Mouse (Mus musculus) heart, adult 8-10 months (tissue): ENCODE measurements around the gene Ube2o. TPM values are rescaled to one million over a fixed set of nuclear protein-coding genes. Genes with fewer than 3 reads are reported as not detected.

Experiments used
- DNase-seq: peaks from one replicate; pipeline ENCODE4 v3.0.0; 2022; ENCODE audit warnings: low spot score
- total RNA-seq, 4 experiments: library from RNA; stranded (reverse); gene quantifications; 2 replicates each; pipeline ENCODE4 v1.2.4; 2022

The Ube2o gene
- total RNA-seq, 4 experiments from 2014 or later, result 27.4 to 33.1 (median 29.8) TPM

DNA sequence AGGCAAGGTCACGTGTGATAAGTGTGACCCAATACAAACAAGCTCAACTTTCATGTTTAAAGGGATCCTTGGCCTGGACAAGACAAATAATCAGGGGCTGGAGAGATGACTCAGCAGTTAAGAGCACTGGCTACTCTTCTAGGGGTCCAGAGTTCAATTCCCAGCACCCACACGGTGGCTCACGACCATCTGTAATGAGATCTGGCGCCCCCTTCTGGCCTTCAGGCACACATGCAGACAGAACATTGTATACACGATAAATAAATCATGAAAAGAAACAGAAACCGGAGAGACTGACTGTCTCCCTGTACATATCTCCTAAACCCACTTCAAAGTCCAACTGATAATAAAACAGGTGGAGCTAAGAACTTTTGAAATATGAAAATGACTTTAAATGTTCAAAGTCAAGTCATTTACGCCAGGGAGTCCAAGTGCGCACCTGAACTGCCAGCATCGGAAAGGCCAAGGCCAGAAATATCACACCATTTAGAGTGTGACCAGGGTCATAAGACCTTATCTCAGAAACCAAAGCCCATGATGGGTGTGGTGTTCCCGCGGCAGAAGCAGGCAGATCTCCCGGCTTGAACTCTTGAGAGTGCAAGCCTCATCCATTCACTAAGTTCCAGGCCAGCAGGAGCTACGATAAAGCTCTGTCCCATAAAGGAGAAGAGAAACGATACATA, 92.4 kb downstream of the Ube2o start:
- DNase-seq, result no peak

DNA sequence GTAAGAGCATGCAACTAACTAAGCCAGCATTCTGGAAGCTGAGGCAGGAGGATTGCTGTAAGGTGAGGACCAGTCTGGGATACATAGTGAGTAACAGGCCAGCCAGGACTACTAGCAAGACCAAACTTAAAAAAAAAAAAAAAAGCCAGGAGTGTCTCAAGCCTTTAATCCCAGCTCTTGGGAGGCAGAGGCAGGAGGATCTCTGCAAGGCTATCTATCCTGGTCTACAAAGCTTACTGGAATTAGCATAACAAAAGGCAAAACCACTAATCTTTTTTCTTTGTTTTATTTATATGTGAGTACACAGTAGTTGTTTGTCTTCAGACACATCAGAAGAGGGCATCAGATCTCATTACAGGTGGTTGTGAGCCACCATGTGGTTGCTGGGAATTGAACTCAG, 93.0 kb downstream of the Ube2o start:
- no peak for DNase-seq

Other genes with a start within 250 kb of the Ube2o start
- under 1 TPM in 1 of 4 experiments, not detected in 3; 0.26 TPM for gene Foxj1, start 246.0 kb downstream of the Ube2o start, total RNA-seq
- 10 to 100 TPM in 2 of 4 experiments, 1 to 10 TPM in 2; 7.5 to 12.5 (median 9.4) TPM for gene Rnf157, start 168.4 kb downstream of the Ube2o start, total RNA-seq
- 10 to 100 TPM; 28.2 to 36.0 (median 32.7) TPM for gene Ubald2, start 147.4 kb downstream of the Ube2o start, total RNA-seq
- gene Qrich2, start 115.2 kb downstream of the Ube2o start, total RNA-seq, result under 1 TPM in 1 of 4 experiments, not detected in 3; 0.03 TPM
- 10 to 100 TPM; 24.5 to 29.9 (median 26.0) TPM for gene Prpsap1, start 87.2 kb downstream of the Ube2o start, total RNA-seq
- gene Sphk1, start 50.5 kb downstream of the Ube2o start, total RNA-seq, result 1 to 10 TPM in 1 of 4 experiments, under 1 TPM in 3; 0.57 to 1.3 (median 0.98) TPM
- gene Aanat, start 5.0 kb upstream of the Ube2o start, total RNA-seq, result not detected
- gene Rhbdf2, start 45.6 kb upstream of the Ube2o start, total RNA-seq, result 10 to 100 TPM in 3 of 4 experiments, 1 to 10 TPM in 1; 8.7 to 12.6 (median 10.6) TPM
- 1 to 10 TPM; 1.4 to 2.0 (median 1.8) TPM for gene Prcd, start 72.1 kb upstream of the Ube2o start, total RNA-seq
- gene Cygb, start 72.9 kb upstream of the Ube2o start, total RNA-seq, result 10 to 100 TPM; 40.6 to 64.1 (median 43.0) TPM
- not detected for gene St6galnac1, start 194.1 kb upstream of the Ube2o start, total RNA-seq
- 10 to 100 TPM; 14.2 to 20.8 (median 18.2) TPM for gene Mxra7, start 246.6 kb upstream of the Ube2o start, total RNA-seq